Mouse (Mus musculus) gastrocnemius, postnatal 10 days (tissue): Measurements from ENCODE around the gene Smoc2. TPM values are rescaled to one million over a fixed set of nuclear protein-coding genes. Genes with fewer than 3 reads are reported as not detected.

ENCODE experiments used
- DNase-seq: peaks from one replicate; pipeline ENCODE4 v3.0.0; 2021; ENCODE audit warnings: mixed read lengths
- total RNA-seq, 2 experiments: library from RNA; stranded (reverse); gene quantifications; 2 replicates each; pipeline ENCODE4 v1.2.3; 2021

Smoc2 gene
- total RNA-seq, 2 experiments from 2014 or later = 91.1 to 92.9 TPM

DNA sequence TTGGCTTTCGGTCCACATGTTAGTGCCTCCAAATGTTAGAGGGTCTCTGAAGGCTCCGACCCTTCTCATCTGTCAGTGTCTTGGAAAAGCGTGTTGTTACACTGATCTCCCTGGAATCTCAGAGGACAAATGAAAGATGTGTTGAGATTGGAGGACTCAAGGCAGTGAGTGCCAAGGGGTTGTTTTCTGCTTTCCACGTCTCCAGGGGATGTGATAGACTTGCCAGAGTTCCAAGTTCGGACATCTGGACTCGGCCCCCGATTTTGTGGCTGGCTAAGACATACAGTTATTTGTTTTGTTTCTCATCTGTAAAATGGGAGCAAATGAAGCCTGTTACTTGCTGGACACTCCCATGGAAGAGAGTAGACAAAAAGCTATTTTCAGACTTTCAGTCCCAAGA is 2.0 kb upstream of the Smoc2 start:
- DNase-seq = no peak

DNA sequence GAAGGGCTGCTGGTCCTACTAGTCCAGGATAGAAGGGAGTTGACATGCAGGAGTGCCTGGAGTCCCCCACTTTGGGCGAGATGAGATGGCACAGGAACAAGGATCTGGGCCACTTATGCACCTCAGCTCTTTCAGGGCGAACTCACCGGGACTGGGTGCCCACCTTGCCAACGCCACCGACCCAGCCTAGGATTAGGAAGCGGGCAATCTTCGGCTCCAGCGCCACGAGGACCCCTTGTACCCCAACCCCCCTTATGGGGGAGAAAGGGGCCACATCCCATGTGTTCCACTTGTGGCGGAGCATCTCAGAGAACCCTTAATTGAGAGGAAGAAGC is 627 bp downstream of the Smoc2 start:
- no peak for DNase-seq

GRCm38 (mm10) chr17:14280425-14280833 is 1.1 kb downstream of the Smoc2 start:
- peak; percentile 44 for DNase-seq

GRCm38 (mm10) chr17:14288015-14288616 is 8.8 kb downstream of the Smoc2 start:
- peak; percentile 88 for DNase-seq

DNA sequence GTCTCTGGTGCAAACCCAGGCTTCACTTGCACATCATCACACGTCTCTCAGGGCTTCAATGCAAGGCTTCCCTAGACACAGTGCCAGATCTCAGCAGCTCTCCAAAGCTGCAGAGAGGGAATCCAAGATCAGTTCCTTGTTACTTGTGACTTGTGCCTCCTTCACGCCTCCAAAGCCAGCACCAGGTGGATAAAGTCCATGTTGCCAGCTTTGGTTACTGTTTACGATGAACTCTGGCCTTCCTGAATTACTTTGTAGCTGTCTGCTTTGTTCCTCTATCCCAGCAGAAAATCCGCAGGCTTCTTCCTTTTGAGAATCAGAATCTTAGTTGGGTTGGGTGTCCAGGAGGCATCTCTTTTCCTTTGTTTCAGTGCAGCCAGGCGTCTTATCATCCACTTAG is 14.3 kb downstream of the Smoc2 start:
- no peak for DNase-seq

DNA sequence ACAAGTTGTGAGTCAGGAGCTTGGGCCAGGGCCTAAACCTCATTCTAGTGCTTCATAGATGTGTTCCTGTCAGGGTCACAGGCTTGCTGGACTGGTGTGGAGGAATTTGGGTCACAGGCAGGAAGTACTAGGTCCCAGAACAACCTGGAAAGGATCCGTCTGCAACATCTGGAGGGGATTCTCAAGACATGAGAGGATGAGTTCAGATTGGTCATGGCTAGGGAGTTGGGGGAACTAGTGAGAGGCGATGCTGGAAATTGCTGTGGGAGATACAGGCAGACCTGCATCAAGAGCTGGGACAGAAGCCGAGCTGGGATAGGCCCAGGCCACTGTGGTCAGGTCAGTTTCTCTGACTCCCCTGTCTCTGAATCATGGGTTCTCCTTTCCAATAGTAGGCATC is 15.8 kb downstream of the Smoc2 start:
- no peak for DNase-seq

- no peak for DNase-seq
Measured at GRCm38 (mm10) chr17:14300361-14300760, 21.1 kb downstream of the Smoc2 start.

GRCm38 (mm10) chr17:14301491-14302344 is 22.4 kb downstream of the Smoc2 start:
- no peak for DNase-seq

DNA sequence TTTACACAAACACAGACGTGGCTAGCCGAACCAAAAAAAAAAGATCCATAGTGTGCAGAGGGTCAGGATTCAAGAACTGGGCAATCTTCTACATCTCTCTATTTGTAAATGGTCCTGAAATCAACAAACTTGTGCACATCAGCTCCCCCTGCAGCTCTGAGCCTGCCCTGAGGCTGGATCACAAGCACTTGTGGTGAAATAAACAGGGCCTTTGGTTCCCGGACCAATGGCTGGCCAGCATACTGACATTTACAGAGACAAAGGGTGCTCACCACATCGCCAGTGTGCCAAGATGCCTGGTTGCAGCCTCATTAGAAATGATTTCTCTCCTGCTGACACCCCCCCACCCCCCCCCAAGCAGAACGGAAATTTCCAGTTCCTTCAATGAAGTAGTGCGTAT is 23.1 kb downstream of the Smoc2 start:
- no peak for DNase-seq

DNA sequence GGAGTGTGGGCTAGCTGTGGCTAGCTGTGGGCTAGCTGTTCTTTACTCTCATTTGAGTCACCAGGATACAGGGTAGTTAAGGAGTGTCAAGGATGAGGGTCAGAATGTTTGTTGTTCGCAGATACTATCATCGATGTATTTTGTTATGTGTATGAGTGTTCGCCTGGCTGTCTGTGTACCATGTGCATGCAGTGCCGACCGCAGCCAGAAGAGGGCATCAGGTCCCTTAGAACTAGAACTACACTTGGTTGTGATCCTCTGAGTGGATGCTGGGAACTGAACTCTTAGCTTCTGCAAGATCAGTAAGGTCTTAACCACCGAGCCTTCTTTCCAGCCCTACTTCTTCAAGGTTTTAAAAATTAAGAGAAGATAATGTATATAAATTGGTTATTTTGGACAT is 24.4 kb downstream of the Smoc2 start:
- no peak for DNase-seq

DNA sequence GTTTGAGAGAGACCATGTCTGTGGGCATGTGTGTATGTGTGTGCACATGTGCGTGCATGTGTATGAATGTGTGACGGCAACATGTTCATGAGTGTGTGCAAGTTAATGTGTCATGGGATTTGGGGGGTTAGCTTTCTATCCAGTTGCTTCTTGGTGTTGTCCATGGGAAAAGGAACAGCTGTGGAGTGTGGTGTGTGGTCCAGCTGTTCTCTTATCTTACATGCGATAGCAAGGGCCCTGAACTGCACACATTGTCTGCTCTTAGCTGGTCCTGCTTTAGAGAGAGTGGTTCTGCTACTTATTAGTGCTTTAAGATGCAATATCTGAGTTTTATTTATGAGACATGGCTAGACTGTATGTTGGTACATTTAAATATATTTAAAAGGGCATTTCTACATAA is 30.6 kb downstream of the Smoc2 start:
- no peak for DNase-seq

DNA sequence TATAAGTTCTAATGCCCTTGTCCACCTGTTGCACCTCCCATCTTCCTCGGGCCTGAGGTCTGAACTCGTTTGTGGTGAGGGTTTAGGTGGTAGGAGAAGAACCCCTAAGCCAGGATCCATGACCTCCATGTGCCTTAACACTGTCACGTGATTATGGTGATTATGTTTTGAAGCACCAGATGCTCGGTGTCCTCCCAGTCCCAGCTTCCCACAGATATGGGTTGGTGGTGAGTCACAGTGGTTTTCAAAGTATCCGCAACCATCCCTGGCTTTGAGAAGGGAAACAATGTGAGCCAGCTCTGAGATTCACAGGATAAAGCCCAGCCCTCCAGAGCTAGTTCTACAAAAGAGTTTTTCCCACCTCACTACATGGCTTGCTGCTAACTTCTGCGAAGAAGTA is 33.1 kb downstream of the Smoc2 start:
- no peak for DNase-seq

DNA sequence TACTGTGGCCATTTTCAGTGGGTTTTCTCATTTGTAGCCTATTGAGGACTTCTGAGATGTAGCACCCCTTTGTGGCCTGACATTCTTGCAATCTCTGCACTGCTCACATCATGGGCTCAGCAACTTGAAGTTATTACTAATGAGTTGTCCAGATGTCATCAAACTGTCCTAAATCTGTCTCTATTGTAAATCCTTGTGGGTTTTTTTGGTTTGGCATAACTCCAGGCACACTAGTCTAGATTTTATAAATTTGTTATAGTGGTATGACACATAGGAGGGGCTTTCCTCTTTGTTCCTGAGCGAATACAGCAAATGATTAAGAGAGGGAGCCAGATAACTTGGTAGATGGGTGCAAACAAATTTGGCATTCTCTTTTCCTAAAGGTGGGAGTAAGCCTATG is 35.0 kb downstream of the Smoc2 start:
- no peak for DNase-seq

DNA sequence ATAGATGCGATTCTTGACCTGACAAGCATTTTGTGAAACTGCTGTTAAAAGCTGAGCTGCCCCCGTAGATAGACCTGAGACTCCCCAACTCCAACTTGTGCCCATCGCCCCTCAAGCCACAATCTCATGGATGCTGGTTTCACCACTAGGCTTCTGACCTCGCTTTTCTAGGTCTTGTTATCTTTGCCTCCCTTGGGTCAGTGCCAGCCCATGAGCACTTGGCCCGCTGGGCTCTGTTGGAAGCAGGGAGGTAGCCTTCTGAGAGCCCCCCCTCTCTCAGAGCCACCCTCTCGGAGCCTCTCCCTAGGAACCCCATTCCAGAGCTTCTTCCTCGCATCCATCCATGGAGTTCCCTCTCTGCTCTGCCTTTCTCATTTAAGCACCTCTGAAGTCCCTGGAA is 37.2 kb downstream of the Smoc2 start:
- DNase-seq = no peak

- DNase-seq = no peak
Measured at GRCm38 (mm10) chr17:14317439-14317838, 38.1 kb downstream of the Smoc2 start.

- DNase-seq = no peak
Measured at GRCm38 (mm10) chr17:14326156-14326555, 46.9 kb downstream of the Smoc2 start.

- no peak for DNase-seq
Measured at GRCm38 (mm10) chr17:14328037-14328436, 48.7 kb downstream of the Smoc2 start.

- DNase-seq = no peak
Measured at GRCm38 (mm10) chr17:14330498-14330897, 51.2 kb downstream of the Smoc2 start.

DNA sequence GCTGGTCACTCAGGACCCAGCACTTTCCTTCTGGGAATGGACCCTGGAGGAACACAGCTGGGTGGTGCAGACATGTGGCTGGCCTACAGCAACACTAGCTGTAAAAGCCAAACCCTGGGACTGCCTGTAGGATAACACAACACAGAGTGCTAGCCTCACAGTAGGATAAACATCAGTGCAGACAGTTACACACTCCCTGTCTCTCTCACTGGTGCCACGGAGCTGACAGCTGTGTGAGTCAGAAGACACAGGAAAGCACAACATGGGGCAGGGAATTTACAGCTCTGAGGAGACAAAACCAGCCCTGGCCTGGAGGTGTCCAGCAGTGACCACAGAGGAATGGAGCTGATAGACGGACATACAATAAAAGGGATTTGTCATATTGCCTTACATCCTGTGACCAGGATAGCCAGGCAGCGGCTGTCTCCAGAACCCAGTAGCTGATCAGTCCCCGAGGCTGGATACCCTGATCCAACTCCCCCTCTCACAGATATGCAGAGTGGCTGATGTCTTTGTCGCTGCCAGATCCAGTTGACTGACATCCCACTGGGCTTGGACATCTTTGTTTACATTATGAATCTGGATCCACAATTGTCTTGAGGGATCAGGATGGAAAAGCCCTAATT is 60.7 kb downstream of the Smoc2 start:
- DNase-seq = no peak

DNA sequence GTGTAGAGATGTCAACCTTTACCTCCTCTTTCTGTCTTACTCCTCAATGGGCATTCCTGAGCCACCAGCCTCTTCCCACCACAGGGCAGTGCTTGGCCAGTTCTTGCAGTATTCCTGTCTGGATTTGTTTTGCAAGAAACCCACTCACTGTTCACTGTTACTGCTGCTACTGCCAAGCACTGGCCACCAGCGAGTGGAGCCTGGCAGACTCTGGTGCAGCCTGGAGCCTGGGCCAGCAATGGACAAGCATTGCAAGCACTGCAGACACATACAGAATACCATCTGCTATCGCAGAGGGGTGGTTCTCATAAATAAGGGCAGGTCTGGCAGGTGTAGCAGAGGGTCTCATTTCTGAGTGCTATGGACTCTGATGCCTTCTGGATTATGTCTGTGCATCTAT is 61.4 kb downstream of the Smoc2 start:
- no peak for DNase-seq

GRCm38 (mm10) chr17:14342511-14342910 is 63.2 kb downstream of the Smoc2 start:
- DNase-seq = no peak

GRCm38 (mm10) chr17:14343442-14343841 is 64.1 kb downstream of the Smoc2 start:
- DNase-seq = no peak

- DNase-seq = no peak
Measured at GRCm38 (mm10) chr17:14345556-14345955, 66.2 kb downstream of the Smoc2 start.

DNA sequence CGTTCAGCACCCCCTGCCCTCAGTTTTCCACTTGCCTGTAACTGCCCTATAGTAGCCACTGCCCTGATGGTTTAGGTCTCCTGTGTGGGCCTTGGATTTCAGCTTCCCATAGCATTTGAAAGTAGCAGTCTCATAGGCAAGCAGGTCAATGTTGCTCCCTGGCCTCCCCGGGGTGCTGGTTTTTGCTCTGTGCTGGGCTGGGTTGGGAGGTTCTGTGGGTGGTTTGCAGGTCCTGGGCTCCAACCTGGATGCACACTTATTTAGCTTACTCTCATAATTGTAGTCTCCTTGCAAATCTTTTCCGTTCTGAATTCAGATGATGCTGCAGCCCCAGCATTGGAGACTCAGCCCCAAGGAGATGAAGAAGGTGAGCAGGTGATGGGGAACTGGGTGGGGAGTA is 67.6 kb downstream of the Smoc2 start:
- no peak for DNase-seq
